Mouse (Mus musculus) hindbrain, embryonic 10.5 days (tissue): ENCODE measurements around the gene Hps5. TPM values are rescaled to one million over a fixed set of nuclear protein-coding genes. Genes with fewer than 3 reads are reported as not detected.
A peak's percentile ranks its signal among the peaks of the same experiment; 100 is the strongest.

Experiments
- DNase-seq: peaks from one replicate; pipeline ENCODE4 v3.0.0-alpha.2; 2017; ENCODE audit warnings: low spot score
- H3K27ac ChIP-seq: fragments of 300-500 bp; sonication (generic); 2 replicates; pipeline ENCODE4 v1.5.1; 2016; ENCODE audit warnings: mild to moderate bottlenecking, moderate library complexity
- H3K27me3 ChIP-seq: fragments of 300-500 bp; sonication (generic); 2 replicates; pipeline ENCODE4 v1.6.1; 2016; ENCODE audit warnings: mild to moderate bottlenecking; ENCODE audit not compliant: poor library complexity, insufficient read depth, severe bottlenecking
- H3K36me3 ChIP-seq: fragments of 300-500 bp; sonication (generic); 2 replicates; pipeline ENCODE4 v1.6.1; 2016; ENCODE audit warnings: mild to moderate bottlenecking, moderate library complexity
- H3K4me1 ChIP-seq: fragments of 300-500 bp; sonication (generic); replicated peaks from 2 replicates; pipeline ENCODE4 v1.6.1; 2016; ENCODE audit warnings: mild to moderate bottlenecking
- H3K4me3 ChIP-seq: fragments of 300-500 bp; sonication (generic); 2 replicates; pipeline ENCODE4 v1.5.1; 2016; ENCODE audit warnings: mild to moderate bottlenecking, moderate library complexity
- H3K9me3 ChIP-seq: fragments of 300-500 bp; sonication (generic); 2 replicates; pipeline ENCODE4 v1.6.1; 2016; ENCODE audit warnings: mild to moderate bottlenecking, moderate library complexity
- WGBS: fragments of 180-500 bp; shearing (Covaris S2); methylation state at CpG from one replicate; pipeline ENCODE4 v1.1.7; 2016; 5-methylcytosine and 5-hydroxymethylcytosine counted together
- polyA plus RNA-seq: library from polyadenylated mRNA; unstranded; fragments of >200 nt; fragmentation: Nextera tagmentation; extraction: Ambion mirVana; gene quantifications from 2 replicates; pipeline ENCODE4 v1.2.1, GENCODE M21; 2016

Gene Hps5
- polyA plus RNA-seq, 1 experiment from 2014 or later = 21.1 TPM

GRCm38 (mm10) chr7:46810325-46810724, 14.5 kb upstream of the Hps5 start:
- H3K36me3 ChIP-seq = peaks cover 97% of the 10 kb centered on the region
- WGBS = 95% methylated on average over 6 of the region's 6 CpGs

GRCm38 (mm10) chr7:46796779-46797178, 915 bp upstream of the Hps5 start:
- Histone ChIP-seq H3K4me1 (peaks cover 27% of the 10 kb centered on the region), H3K4me3 (peak overlapping the region; percentile 77), H3K9me3 (no peaks in the 10 kb centered on the region), H3K36me3 (peaks cover 37% of the 10 kb centered on the region), H3K27me3 (no peaks in the 10 kb centered on the region), H3K27ac (no peak overlapping the region)
- no peak for DNase-seq
- WGBS = 63% methylated on average over 6 of the region's 6 CpGs

More at GRCm38 (mm10) chr7:46810325-46810724, 14.5 kb upstream of the Hps5 start:
- Histone ChIP-seq H3K9me3 (no peaks in the 10 kb centered on the region), H3K27ac (no peak overlapping the region), H3K4me1 (no peaks in the 10 kb centered on the region), H3K27me3 (no peaks in the 10 kb centered on the region), H3K4me3 (no peak overlapping the region)
- no peak for DNase-seq

- no peaks in the 10 kb centered on the region for H3K27me3 ChIP-seq
- H3K9me3 ChIP-seq = no peaks in the 10 kb centered on the region
- WGBS = under 1% methylated on average over 31 of the region's 31 CpGs
- H3K4me3 ChIP-seq = peak overlapping the region; percentile 77
- peaks cover 31% of the 10 kb centered on the region for H3K36me3 ChIP-seq
- H3K27ac ChIP-seq = peak overlapping the region; percentile 100
- H3K4me1 ChIP-seq = peaks cover 27% of the 10 kb centered on the region
- no peak for DNase-seq
Measured at GRCm38 (mm10) chr7:46796206-46796679, 379 bp upstream of the Hps5 start.

GRCm38 (mm10) chr7:46793871-46794270, 2.0 kb downstream of the Hps5 start:
- Histone ChIP-seq H3K27ac (no peak overlapping the region), H3K36me3 (peaks cover 30% of the 10 kb centered on the region)

GRCm38 (mm10) chr7:46789177-46789849, 6.6 kb downstream of the Hps5 start:
- WGBS = 89% methylated on average over 5 of the region's 5 CpGs
- Histone ChIP-seq H3K27me3 (no peaks in the 10 kb centered on the region), H3K4me3 (no peak overlapping the region), H3K27ac (no peak overlapping the region), H3K9me3 (no peaks in the 10 kb centered on the region), H3K36me3 (peaks cover 62% of the 10 kb centered on the region), H3K4me1 (peaks cover 5% of the 10 kb centered on the region)
- no peak for DNase-seq

More at GRCm38 (mm10) chr7:46793871-46794270, 2.0 kb downstream of the Hps5 start:
- H3K9me3 ChIP-seq = no peaks in the 10 kb centered on the region
- peaks cover 27% of the 10 kb centered on the region for H3K4me1 ChIP-seq
- WGBS = 88% methylated on average over 4 of the region's 4 CpGs
- H3K4me3 ChIP-seq = no peak overlapping the region
- DNase-seq = no peak
- no peaks in the 10 kb centered on the region for H3K27me3 ChIP-seq

GRCm38 (mm10) chr7:46770706-46771105, 25.2 kb downstream of the Hps5 start:
- Histone ChIP-seq H3K27ac (no peak overlapping the region), H3K4me1 (no peaks in the 10 kb centered on the region), H3K27me3 (no peaks in the 10 kb centered on the region), H3K9me3 (no peaks in the 10 kb centered on the region), H3K4me3 (no peak overlapping the region), H3K36me3 (peaks cover 92% of the 10 kb centered on the region)
- DNase-seq = peak; percentile 68
- 64% methylated on average over 4 of the region's 4 CpGs for WGBS

- Histone ChIP-seq H3K9me3 (no peaks in the 10 kb centered on the region), H3K4me3 (no peak overlapping the region), H3K27ac (no peak overlapping the region), H3K27me3 (no peaks in the 10 kb centered on the region), H3K4me1 (no peaks in the 10 kb centered on the region), H3K36me3 (peaks cover 91% of the 10 kb centered on the region)
- no peak for DNase-seq
- WGBS = 88% methylated on average over 7 of the region's 7 CpGs
Measured at GRCm38 (mm10) chr7:46768451-46768850, 27.4 kb downstream of the Hps5 start.

- Histone ChIP-seq H3K9me3 (no peaks in the 10 kb centered on the region), H3K36me3 (peaks cover 91% of the 10 kb centered on the region), H3K27me3 (no peaks in the 10 kb centered on the region), H3K27ac (no peak overlapping the region), H3K4me1 (no peaks in the 10 kb centered on the region), H3K4me3 (no peak overlapping the region)
- DNase-seq = no peak
Measured at GRCm38 (mm10) chr7:46767371-46767770, 28.5 kb downstream of the Hps5 start.

- Histone ChIP-seq H3K27me3 (no peaks in the 10 kb centered on the region), H3K9me3 (no peaks in the 10 kb centered on the region), H3K4me1 (no peaks in the 10 kb centered on the region), H3K36me3 (peaks cover 95% of the 10 kb centered on the region), H3K27ac (no peak overlapping the region), H3K4me3 (no peak overlapping the region)
- 85% methylated on average over 8 of the region's 8 CpGs for WGBS
- DNase-seq = no peak
Measured at GRCm38 (mm10) chr7:46764672-46765071, 31.2 kb downstream of the Hps5 start.

- Histone ChIP-seq H3K4me1 (no peaks in the 10 kb centered on the region), H3K36me3 (peaks cover 86% of the 10 kb centered on the region), H3K27me3 (no peaks in the 10 kb centered on the region), H3K9me3 (no peaks in the 10 kb centered on the region), H3K4me3 (no peak overlapping the region), H3K27ac (no peak overlapping the region)
- WGBS = 94% methylated on average over 5 of the region's 5 CpGs
- no peak for DNase-seq
Measured at GRCm38 (mm10) chr7:46762601-46763000, 33.3 kb downstream of the Hps5 start.

- peaks cover 74% of the 10 kb centered on the region for H3K36me3 ChIP-seq
- H3K27ac ChIP-seq = no peak overlapping the region
- no peaks in the 10 kb centered on the region for H3K9me3 ChIP-seq
- no peaks in the 10 kb centered on the region for H3K27me3 ChIP-seq
- H3K4me1 ChIP-seq = no peaks in the 10 kb centered on the region
- 79% methylated on average over 11 of the region's 11 CpGs for WGBS
- no peak for DNase-seq
- H3K4me3 ChIP-seq = no peak overlapping the region
Measured at GRCm38 (mm10) chr7:46761049-46761795, 34.6 kb downstream of the Hps5 start.

- H3K27me3 ChIP-seq = no peaks in the 10 kb centered on the region
- H3K27ac ChIP-seq = no peak within 1 kb of the TSS
- H3K4me1 ChIP-seq = no peaks in the 10 kb centered on the region
- no peak within 1 kb of the TSS for H3K4me3 ChIP-seq
- DNase-seq = no peak
- 75% methylated on average over 3 of the region's 3 CpGs for WGBS
- H3K36me3 ChIP-seq = no peaks in the 10 kb centered on the region
- no peaks in the 10 kb centered on the region for H3K9me3 ChIP-seq
Measured at GRCm38 (mm10) chr7:46751490-46751889, 44.4 kb downstream of the Hps5 start, which contains the start of gene Saa2. Gene Saa2, plus strand, starts transcription at chr7:46751790.

- Histone ChIP-seq H3K27me3 (no peaks in the 10 kb centered on the region), H3K4me1 (no peaks in the 10 kb centered on the region), H3K9me3 (no peaks in the 10 kb centered on the region), H3K27ac (no peak overlapping the region), H3K36me3 (no peaks in the 10 kb centered on the region), H3K4me3 (no peak overlapping the region)
- no peak for DNase-seq
- 45% methylated on average over 3 of the region's 3 CpGs for WGBS
Measured at GRCm38 (mm10) chr7:46748459-46748858, 47.4 kb downstream of the Hps5 start.
